Mouse (Mus musculus): Measurements from ENCODE around the gene Pcca. TPM values are rescaled to one million over a fixed set of nuclear protein-coding genes. Genes with fewer than 3 reads are reported as not detected.
"Not testable (repeated sequence)": the region's sequence is repeated elsewhere in the genome, so short reads cannot be mapped to it uniquely, and the experiment has no call there.

Gene Pcca
- polyA plus RNA-seq, 1 experiment from 2014 or later, result 27.6 TPM

GRCm38 (mm10) chr14:122582057-122582456 lies 47.9 kb downstream of the Pcca start:
- 85% methylated on average over 4 of the region's 4 CpGs for WGBS
- Histone ChIP-seq H3K36me3 (no peaks in the 10 kb centered on the region; the same call in 1 of the 2 replicates), H3K4me1 (no peaks in the 10 kb centered on the region; the same call in 1 of the 2 replicates), H3K27me3 (ENCODE audit: insufficient read depth, poor library complexity, severe bottlenecking) (no peaks in the 10 kb centered on the region), H3K4me3 (no peak overlapping the region), H3K27ac (no peak overlapping the region), H3K9me3 (0 out of 2 replicates have a peak, but pooled peaks cover 4% of the 10 kb centered on the region)
- no peak for DNase-seq (ENCODE audit: low spot score)

- H3K27ac ChIP-seq, result no peak overlapping the region
- H3K4me1 ChIP-seq, result no peaks in the 10 kb centered on the region; the same call in 1 of the 2 replicates
- no peak for DNase-seq (ENCODE audit: low spot score)
- H3K9me3 ChIP-seq, result 0 out of 2 replicates have a peak, but pooled peaks cover 3% of the 10 kb centered on the region
- H3K36me3 ChIP-seq, result no peaks in the 10 kb centered on the region; the same call in 1 of the 2 replicates
- no peaks in the 10 kb centered on the region for H3K27me3 ChIP-seq (ENCODE audit: insufficient read depth, poor library complexity, severe bottlenecking)
- H3K4me3 ChIP-seq, result no peak overlapping the region
- 76% methylated on average over 7 of the region's 7 CpGs for WGBS
Measured at GRCm38 (mm10) chr14:122582491-122583077, 48.5 kb downstream of the Pcca start.

GRCm38 (mm10) chr14:122584087-122584486 lies 50.0 kb downstream of the Pcca start:
- DNase-seq (ENCODE audit: low spot score), result not testable (repeated sequence)
- WGBS, result 91% methylated on average over 2 of the region's 2 CpGs

GRCm38 (mm10) chr14:122586942-122587341 lies 52.8 kb downstream of the Pcca start:
- H3K9me3 ChIP-seq, result no peaks in the 10 kb centered on the region
- DNase-seq (ENCODE audit: low spot score), result no peak
- no peak overlapping the region for H3K27ac ChIP-seq
- 0 out of 2 replicates have a peak, but pooled peaks cover 2% of the 10 kb centered on the region for H3K36me3 ChIP-seq
- H3K4me3 ChIP-seq, result no peak overlapping the region
- no peaks in the 10 kb centered on the region for H3K27me3 ChIP-seq (ENCODE audit: insufficient read depth, poor library complexity, severe bottlenecking)
- H3K4me1 ChIP-seq, result no peaks in the 10 kb centered on the region
- WGBS, result 54% methylated on average over 4 of the region's 4 CpGs

More at GRCm38 (mm10) chr14:122584087-122584486, 50.0 kb downstream of the Pcca start:
- not testable (repeated sequence) for H3K27me3 ChIP-seq (ENCODE audit: insufficient read depth, poor library complexity, severe bottlenecking); H3K36me3 ChIP-seq; H3K4me1 ChIP-seq; H3K27ac ChIP-seq; H3K9me3 ChIP-seq; H3K4me3 ChIP-seq

GRCm38 (mm10) chr14:122597534-122597933 lies 63.4 kb downstream of the Pcca start:
- no peak overlapping the region for H3K27ac ChIP-seq
- no peak overlapping the region for H3K4me3 ChIP-seq
- no peaks in the 10 kb centered on the region for H3K4me1 ChIP-seq
- H3K9me3 ChIP-seq, result no peaks in the 10 kb centered on the region
- WGBS, result 78% methylated on average over 5 of the region's 5 CpGs
- no peaks in the 10 kb centered on the region for H3K27me3 ChIP-seq (ENCODE audit: insufficient read depth, poor library complexity, severe bottlenecking)
- DNase-seq (ENCODE audit: low spot score), result no peak
- H3K36me3 ChIP-seq, result no peaks in the 10 kb centered on the region

- no peak for DNase-seq (ENCODE audit: low spot score)
- Histone ChIP-seq H3K4me3 (no peak overlapping the region), H3K27ac (no peak overlapping the region), H3K27me3 (ENCODE audit: insufficient read depth, poor library complexity, severe bottlenecking) (no peaks in the 10 kb centered on the region), H3K9me3 (no peaks in the 10 kb centered on the region), H3K36me3 (no peaks in the 10 kb centered on the region), H3K4me1 (no peaks in the 10 kb centered on the region)
- 78% methylated on average over 2 of the region's 2 CpGs for WGBS
Measured at GRCm38 (mm10) chr14:122598802-122599201, 64.7 kb downstream of the Pcca start.

GRCm38 (mm10) chr14:122599839-122600238 lies 65.7 kb downstream of the Pcca start:
- no peaks in the 10 kb centered on the region for H3K36me3 ChIP-seq
- H3K27ac ChIP-seq, result no peak overlapping the region
- H3K9me3 ChIP-seq, result no peaks in the 10 kb centered on the region
- H3K4me1 ChIP-seq, result no peaks in the 10 kb centered on the region
- WGBS, result 76% methylated on average over 9 of the region's 9 CpGs
- no peaks in the 10 kb centered on the region for H3K27me3 ChIP-seq (ENCODE audit: insufficient read depth, poor library complexity, severe bottlenecking)
- no peak for DNase-seq (ENCODE audit: low spot score)
- no peak overlapping the region for H3K4me3 ChIP-seq

- no peak overlapping the region for H3K27ac ChIP-seq
- no peak overlapping the region for H3K4me3 ChIP-seq
- no peaks in the 10 kb centered on the region for H3K9me3 ChIP-seq
- no peaks in the 10 kb centered on the region for H3K36me3 ChIP-seq
- 73% methylated on average over 2 of the region's 2 CpGs for WGBS
- DNase-seq (ENCODE audit: low spot score), result no peak
- H3K27me3 ChIP-seq (ENCODE audit: insufficient read depth, poor library complexity, severe bottlenecking), result no peaks in the 10 kb centered on the region
- no peaks in the 10 kb centered on the region for H3K4me1 ChIP-seq
Measured at GRCm38 (mm10) chr14:122602701-122603100, 68.6 kb downstream of the Pcca start.

- no peaks in the 10 kb centered on the region for H3K4me1 ChIP-seq
- H3K27ac ChIP-seq, result no peak overlapping the region
- H3K36me3 ChIP-seq, result no peaks in the 10 kb centered on the region
- H3K27me3 ChIP-seq (ENCODE audit: insufficient read depth, poor library complexity, severe bottlenecking), result no peaks in the 10 kb centered on the region
- no peak overlapping the region for H3K4me3 ChIP-seq
- no peaks in the 10 kb centered on the region for H3K9me3 ChIP-seq
- no peak for DNase-seq (ENCODE audit: low spot score)
- 71% methylated on average over 1 of the region's 1 CpGs for WGBS
Measured at GRCm38 (mm10) chr14:122606499-122606898, 72.4 kb downstream of the Pcca start.

- H3K36me3 ChIP-seq, result no peaks in the 10 kb centered on the region
- H3K27me3 ChIP-seq (ENCODE audit: insufficient read depth, poor library complexity, severe bottlenecking), result no peaks in the 10 kb centered on the region
- H3K4me1 ChIP-seq, result no peaks in the 10 kb centered on the region
- WGBS, result 87% methylated on average over 4 of the region's 4 CpGs
- H3K9me3 ChIP-seq, result no peaks in the 10 kb centered on the region
- DNase-seq (ENCODE audit: low spot score), result no peak
- H3K27ac ChIP-seq, result no peak overlapping the region
- no peak overlapping the region for H3K4me3 ChIP-seq
Measured at GRCm38 (mm10) chr14:122607456-122607855, 73.3 kb downstream of the Pcca start.

- Histone ChIP-seq H3K27ac (no peak overlapping the region), H3K27me3 (ENCODE audit: insufficient read depth, poor library complexity, severe bottlenecking) (no peaks in the 10 kb centered on the region), H3K4me1 (no peaks in the 10 kb centered on the region), H3K4me3 (no peak overlapping the region), H3K9me3 (no peaks in the 10 kb centered on the region), H3K36me3 (no peaks in the 10 kb centered on the region)
- WGBS, result 72% methylated on average over 2 of the region's 2 CpGs
- no peak for DNase-seq (ENCODE audit: low spot score)
Measured at GRCm38 (mm10) chr14:122608323-122608722, 74.2 kb downstream of the Pcca start.

GRCm38 (mm10) chr14:122611035-122611434 lies 76.9 kb downstream of the Pcca start:
- DNase-seq (ENCODE audit: low spot score), result no peak
- no peak overlapping the region for H3K4me3 ChIP-seq
- H3K27me3 ChIP-seq (ENCODE audit: insufficient read depth, poor library complexity, severe bottlenecking), result no peaks in the 10 kb centered on the region
- H3K4me1 ChIP-seq, result no peaks in the 10 kb centered on the region
- H3K36me3 ChIP-seq, result no peaks in the 10 kb centered on the region
- no peak overlapping the region for H3K27ac ChIP-seq
- no peaks in the 10 kb centered on the region for H3K9me3 ChIP-seq
- WGBS, result 69% methylated on average over 4 of the region's 4 CpGs

- Histone ChIP-seq H3K9me3 (no peaks in the 10 kb centered on the region), H3K4me1 (no peaks in the 10 kb centered on the region), H3K27ac (no peak overlapping the region), H3K4me3 (no peak overlapping the region), H3K27me3 (ENCODE audit: insufficient read depth, poor library complexity, severe bottlenecking) (no peaks in the 10 kb centered on the region), H3K36me3 (no peaks in the 10 kb centered on the region)
- DNase-seq (ENCODE audit: low spot score), result no peak
- 87% methylated on average over 3 of the region's 3 CpGs for WGBS
Measured at GRCm38 (mm10) chr14:122612317-122612716, 78.2 kb downstream of the Pcca start.

- H3K4me3 ChIP-seq, result no peak overlapping the region
- H3K9me3 ChIP-seq, result no peaks in the 10 kb centered on the region
- no peak overlapping the region for H3K27ac ChIP-seq
- H3K36me3 ChIP-seq, result no peaks in the 10 kb centered on the region
- no peaks in the 10 kb centered on the region for H3K4me1 ChIP-seq
- no peaks in the 10 kb centered on the region for H3K27me3 ChIP-seq (ENCODE audit: insufficient read depth, poor library complexity, severe bottlenecking)
- DNase-seq (ENCODE audit: low spot score), result no peak
- 88% methylated on average over 2 of the region's 2 CpGs for WGBS
Measured at GRCm38 (mm10) chr14:122617656-122618055, 83.5 kb downstream of the Pcca start.

Data from heart, embryonic 10.5 days (tissue).